Mouse (Mus musculus): ENCODE measurements around the gene Tpst1.

DNA sequence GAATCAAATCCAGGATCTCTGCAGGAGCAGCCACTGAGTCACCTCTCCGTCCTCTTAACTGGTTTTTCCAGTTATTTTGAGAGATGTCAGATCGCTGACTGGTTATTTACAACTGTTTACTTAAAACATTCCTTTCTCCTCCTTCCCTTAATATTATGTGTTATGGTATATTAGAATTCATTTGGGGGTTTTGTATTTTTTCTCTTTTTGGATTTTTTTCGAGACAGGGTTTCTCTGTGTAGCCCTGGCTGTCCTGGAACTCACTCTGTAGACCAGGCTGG is 109.4 kb downstream of the Tpst1 start:
- TF ChIP-seq FLI1 (IDR thresholded peaks at IDR 0.05; ENCODE audit: low read length) (no peak), GATA1 (IDR thresholded peaks at IDR 0.05; ENCODE audit: borderline replicate concordance, low read length) (no peak)
